Comparison of ENCODE assay signal across 8 mouse cellular contexts in genomic region chr4:129335216-129336074, GRCm38 (mm10). TPM values are rescaled to one million over a fixed set of nuclear protein-coding genes. Genes with fewer than 3 reads are reported as not detected.
A peak's percentile ranks its signal among the peaks of the same experiment; 100 is the strongest.
DNase-seq lines count a peak whose midpoint lies in the region; ATAC-seq lines count a peak whose summit lies in the region.

Gene Rbbp4 (minus strand): TSS chr4:129335370.
Gene Zbtb8os (plus strand): TSS chr4:129335695.

- H3K27ac ChIP-seq in heart, embryonic 14.5 days (replicated peaks in 1 of 2; ENCODE audit: control insufficient read depth in 1 of 2, insufficient read depth in 1 of 2, low read depth in 2 of 2, low read length in 2 of 2), result peak within 1 kb of the TSS; percentile 98 to 99
- peak within 1 kb of the TSS; percentile 99 for H3K27ac ChIP-seq in liver, embryonic 13.5 days
- H3K27ac ChIP-seq in stomach, embryonic 16.5 days (ENCODE audit: low read length), result peak within 1 kb of the TSS; percentile 100

- H3K9me3 ChIP-seq in heart, embryonic 14.5 days (ENCODE audit: control insufficient read depth, low read length), result no peaks in the 10 kb centered on the region
- no peaks in the 10 kb centered on the region for H3K9me3 ChIP-seq in liver, embryonic 13.5 days (replicated peaks)
- no peaks in the 10 kb centered on the region for H3K9me3 ChIP-seq in stomach, embryonic 16.5 days (replicated peaks; ENCODE audit: control insufficient read depth, low read length)

- H3K27me3 ChIP-seq in heart, embryonic 14.5 days (ENCODE audit: control insufficient read depth, insufficient read depth, low read length), result no peaks in the 10 kb centered on the region
- H3K27me3 ChIP-seq in liver, embryonic 13.5 days, result no peaks in the 10 kb centered on the region
- no peaks in the 10 kb centered on the region for H3K27me3 ChIP-seq in stomach, embryonic 16.5 days (ENCODE audit: control insufficient read depth, insufficient read depth, low read length)

- WGBS in heart, embryonic 14.5 days, result under 1% methylated on average over 73 of the region's 73 CpGs
- whole genome bisulfite sequencing in liver, embryonic 13.5 days (ENCODE audit: insufficient replicate concordance), result under 1% methylated on average over 72 of the region's 73 CpGs
- under 1% methylated on average over 73 of the region's 73 CpGs for WGBS in stomach, embryonic 16.5 days

- H3K4me1 ChIP-seq in heart, embryonic 14.5 days (ENCODE audit: control insufficient read depth in 2 of 2, insufficient read depth in 2 of 2, low read length in 2 of 2), result peaks cover 2 to 33% of the 10 kb centered on the region in 2 experiments
- H3K4me1 ChIP-seq in liver, embryonic 13.5 days (replicated peaks), result peaks cover 79% of the 10 kb centered on the region
- H3K4me1 ChIP-seq in stomach, embryonic 16.5 days (ENCODE audit: control insufficient read depth, insufficient read depth, low read length), result peaks cover 27% of the 10 kb centered on the region

- H3K36me3 ChIP-seq in heart, embryonic 14.5 days (ENCODE audit: control insufficient read depth, insufficient read depth, low read length), result peaks cover 35% of the 10 kb centered on the region
- peaks cover 35% of the 10 kb centered on the region for H3K36me3 ChIP-seq in liver, embryonic 13.5 days
- H3K36me3 ChIP-seq in stomach, embryonic 16.5 days (ENCODE audit: control insufficient read depth, insufficient read depth, low read length), result peaks cover 6% of the 10 kb centered on the region; the same call in 1 of the 2 replicates

- peak; percentile 96 for DNase-seq in c-Kit-negative CD71-positive TER-119-positive erythroid progenitor cells, embryonic 14.5 days (ENCODE audit: low read depth, low spot score)
- DNase-seq in fibroblast of lung, adult 2 months (ENCODE audit: low read depth), result peak; percentile 94
- peak; percentile 99 for DNase-seq in kidney, postnatal 14 days
- DNase-seq in liver, embryonic 13.5 days, result peak; percentile 92
- DNase-seq in neural tube, embryonic 10.5 days (ENCODE audit: extremely low spot score, low spot score), result peak; percentile 98

- H3K9ac ChIP-seq in heart, embryonic 14.5 days (ENCODE audit: low read length), result peak within 1 kb of the TSS; percentile 98
- H3K9ac ChIP-seq in liver, embryonic 13.5 days, result peak within 1 kb of the TSS; percentile 89
- H3K9ac ChIP-seq in stomach, embryonic 16.5 days (ENCODE audit: low read length), result peak within 1 kb of the TSS; percentile 90

- peak; percentile 89 for ATAC-seq in CD4-positive, CD25-positive, alpha-beta regulatory T cell, adult 4 months
- peak; percentile 99 for ATAC-seq in heart, embryonic 14.5 days (ENCODE audit: insufficient number of reproducible peaks, insufficient read depth, low FRiP score, low read depth)
- peak; percentile 91 for ATAC-seq in liver, embryonic 13.5 days (ENCODE audit: low read depth)
- peak; percentile 98 for ATAC-seq in stomach, embryonic 16.5 days (ENCODE audit: insufficient read depth, low FRiP score)

- peak within 1 kb of the TSS; percentile 93 to 99 for H3K4me3 ChIP-seq in heart, embryonic 14.5 days (ENCODE audit: control insufficient read depth in 1 of 2, insufficient read depth in 1 of 2, low read depth in 1 of 2, low read length in 2 of 2)
- H3K4me3 ChIP-seq in liver, embryonic 13.5 days (replicated peaks), result peak within 1 kb of the TSS; percentile 90
- H3K4me3 ChIP-seq in stomach, embryonic 16.5 days (replicated peaks; ENCODE audit: low read length), result peak within 1 kb of the TSS; percentile 95

- H3K4me2 ChIP-seq in heart, embryonic 14.5 days (ENCODE audit: low read length), result peak within 1 kb of the TSS; percentile 91
- peak within 1 kb of the TSS; percentile 83 for H3K4me2 ChIP-seq in liver, embryonic 13.5 days
- peak within 1 kb of the TSS; percentile 78 for H3K4me2 ChIP-seq in stomach, embryonic 16.5 days (ENCODE audit: low read depth, low read length)

RNA-seq across cellular contexts. Expression of gene Rbbp4, which starts in this region (rescaled TPM):
- 100 to 1,000 TPM; 252 to 315 TPM for polyA plus RNA-seq in CD4-positive, CD25-positive, alpha-beta regulatory T cell, adult 4 months (2017; shearing (Covaris generic))
- 256 and 263 TPM in 2 replicates for polyA plus RNA-seq in heart, embryonic 14.5 days (2014; fragmentation: Nextera tagmentation; extraction: Ambion mirVana)
- polyA plus RNA-seq in liver, embryonic 13.5 days (2015; fragmentation: Nextera tagmentation; extraction: Ambion mirVana), result 290 and 339 TPM in 2 replicates
- polyA plus RNA-seq in stomach, embryonic 16.5 days (2015; fragmentation: Nextera tagmentation; extraction: Ambion mirVana), result 287 and 291 TPM in 2 replicates

RNA-seq across cellular contexts. Expression of gene Zbtb8os, which starts in this region (rescaled TPM):
- polyA plus RNA-seq in CD4-positive, CD25-positive, alpha-beta regulatory T cell, adult 4 months (2017; shearing (Covaris generic)), result 10 to 100 TPM; 79.6 to 86.0 TPM
- 45.5 and 48.1 TPM in 2 replicates for polyA plus RNA-seq in heart, embryonic 14.5 days (2014; fragmentation: Nextera tagmentation; extraction: Ambion mirVana)
- polyA plus RNA-seq in liver, embryonic 13.5 days (2015; fragmentation: Nextera tagmentation; extraction: Ambion mirVana), result 30.4 and 34.6 TPM in 2 replicates
- 44.4 and 46.6 TPM in 2 replicates for polyA plus RNA-seq in stomach, embryonic 16.5 days (2015; fragmentation: Nextera tagmentation; extraction: Ambion mirVana)

Comparison
In these comparisons a context has a peak if more than half of its experiments do, and no peak if none do; other contexts are left out.
1. Peak in every context shown above with its lines: DNase-seq, ATAC-seq, H3K4me3 ChIP-seq and H3K27ac ChIP-seq.